Comparison of ENCODE assay signal across 19 mouse cellular contexts in genomic region chr13:98744679-98745078, GRCm38 (mm10). TPM values are rescaled to one million over a fixed set of nuclear protein-coding genes. Genes with fewer than 3 reads are reported as not detected.
"Had no signal": no experiment of that assay in that cellular context is flagged by ENCODE, and none has a peak within 500 bp of the region (broad histone marks: within the 10 kb centered on the region; RNA-seq: fewer than 3 reads in every experiment).

No protein-coding gene starts in this region.

- H3K4me3 ChIP-seq: hindbrain, embryonic 12.5 days; limb, embryonic 13.5 days; megakaryocyte, embryonic 14.5 days; midbrain, embryonic 12.5 days; neural tube, embryonic 13.5 days had no signal

- H3K9me3 ChIP-seq: hindbrain, embryonic 12.5 days; limb, embryonic 13.5 days; megakaryocyte, embryonic 14.5 days; midbrain, embryonic 12.5 days; neural tube, embryonic 13.5 days had no signal

- H3K9ac ChIP-seq: hindbrain, embryonic 12.5 days; limb, embryonic 13.5 days; midbrain, embryonic 12.5 days; neural tube, embryonic 13.5 days had no signal

- ATAC-seq: hindbrain, embryonic 16.5 days; inflammation-experienced regulatory T-cells, adult 6 months; lung, postnatal 0 days; midbrain, embryonic 16.5 days had no signal

- DNase-seq: kidney, adult 9 months; kidney, postnatal 36 days; lung, adult 2 months; lung, postnatal 36 days; retina, postnatal 1 day; right cerebral cortex, postnatal 14 days; thymus, adult 18-20 months; thymus, postnatal 14 days had no signal

- H3K4me2 ChIP-seq: hindbrain, embryonic 12.5 days; limb, embryonic 13.5 days; midbrain, embryonic 12.5 days; neural tube, embryonic 13.5 days had no signal

- H3K27me3 ChIP-seq: hindbrain, embryonic 12.5 days; limb, embryonic 13.5 days; megakaryocyte, embryonic 14.5 days; midbrain, embryonic 12.5 days; neural tube, embryonic 13.5 days had no signal

- H3K4me1 ChIP-seq: hindbrain, embryonic 12.5 days; limb, embryonic 13.5 days; megakaryocyte, embryonic 14.5 days; midbrain, embryonic 12.5 days; neural tube, embryonic 13.5 days had no signal

- H3K27ac ChIP-seq: hindbrain, embryonic 12.5 days; kidney, postnatal 0 days; limb, embryonic 13.5 days; midbrain, embryonic 12.5 days; neural tube, embryonic 13.5 days had no signal

RNA-seq across cellular contexts. Expression of gene Tmem171, which starts 50.0 kb away (rescaled TPM):
- total RNA-seq: left cerebral cortex, postnatal 36 days had no signal
- polyA plus RNA-seq: midbrain, embryonic 12.5 days; midbrain, embryonic 16.5 days; neural tube, embryonic 13.5 days had no signal
